Mouse (Mus musculus) heart, postnatal 4 days (tissue): ENCODE results near the gene Ten1. TPM values are rescaled to one million over a fixed set of nuclear protein-coding genes. Genes with fewer than 3 reads are reported as not detected.
A peak's percentile ranks its signal among the peaks of the same experiment; 100 is the strongest.

Experiments used
- DNase-seq: peaks from one replicate; pipeline ENCODE4 v3.0.0; 2021
- total RNA-seq, 2 experiments: library from RNA; stranded (reverse); gene quantifications; 2 replicates each; pipeline ENCODE4 v1.2.3; 2021

The Ten1 gene
- 10 to 100 TPM; 32.7 to 39.6 TPM for total RNA-seq

- peak; percentile 98 for DNase-seq
These were observed at the start of gene Ten1, which contains the start of gene Acox1 for GRCm38 (mm10) chr11:116198639-116199531. Ten1 (plus strand) TSS chr11:116198855. Acox1 (minus strand) TSS chr11:116199045.

GRCm38 (mm10) chr11:116149341-116149740 is 49.3 kb upstream of the Ten1 start:
- DNase-seq, result no peak

- DNase-seq, result no peak
These were observed 47.7 kb upstream of the Ten1 start for GRCm38 (mm10) chr11:116150960-116151359.

GRCm38 (mm10) chr11:116161312-116161711 is 37.3 kb upstream of the Ten1 start:
- no peak for DNase-seq

GRCm38 (mm10) chr11:116162146-116162545 is 36.5 kb upstream of the Ten1 start:
- DNase-seq, result no peak

- no peak for DNase-seq
These were observed 35.7 kb upstream of the Ten1 start for GRCm38 (mm10) chr11:116163002-116163401.

GRCm38 (mm10) chr11:116167232-116167631 is 31.4 kb upstream of the Ten1 start:
- DNase-seq, result no peak

GRCm38 (mm10) chr11:116167884-116168439 is 30.7 kb upstream of the Ten1 start, which contains the start of gene Fbf1:
Fbf1 (minus strand) TSS chr11:116168166.
- peak; percentile 94 for DNase-seq

- no peak for DNase-seq
These were observed 29.4 kb upstream of the Ten1 start for GRCm38 (mm10) chr11:116169214-116169613.

GRCm38 (mm10) chr11:116170003-116170800 is 28.5 kb upstream of the Ten1 start:
- DNase-seq, result no peak

- no peak for DNase-seq
These were observed 26.7 kb upstream of the Ten1 start for GRCm38 (mm10) chr11:116171959-116172358.

GRCm38 (mm10) chr11:116174775-116175448 is 23.7 kb upstream of the Ten1 start:
- DNase-seq, result no peak

- DNase-seq, result no peak
These were observed 22.6 kb upstream of the Ten1 start for GRCm38 (mm10) chr11:116176010-116176409.

- no peak for DNase-seq
These were observed 20.1 kb upstream of the Ten1 start for GRCm38 (mm10) chr11:116178411-116179121.

GRCm38 (mm10) chr11:116185836-116186235 is 12.8 kb upstream of the Ten1 start:
- peak; percentile 25 for DNase-seq

GRCm38 (mm10) chr11:116186360-116186759 is 12.3 kb upstream of the Ten1 start:
- no peak for DNase-seq

- DNase-seq, result no peak
These were observed 11.3 kb upstream of the Ten1 start for GRCm38 (mm10) chr11:116187226-116187930.

- DNase-seq, result no peak
These were observed 4.0 kb upstream of the Ten1 start for GRCm38 (mm10) chr11:116194619-116195018.

GRCm38 (mm10) chr11:116195252-116195651 is 3.4 kb upstream of the Ten1 start:
- no peak for DNase-seq

- no peak for DNase-seq
These were observed 2.3 kb upstream of the Ten1 start for GRCm38 (mm10) chr11:116196336-116196735.
